Mouse (Mus musculus) monocyte, adult 2 months (primary cell): Measurements from ENCODE around the gene Snai1.

Source experiments
- DNase-seq, 2 experiments: peaks; one replicate each; pipeline ENCODE4 v3.0.0; 2022; ENCODE audit warnings: low spot score in 2 of 2, low read depth in 1 of 2

Gene Snai1

DNA sequence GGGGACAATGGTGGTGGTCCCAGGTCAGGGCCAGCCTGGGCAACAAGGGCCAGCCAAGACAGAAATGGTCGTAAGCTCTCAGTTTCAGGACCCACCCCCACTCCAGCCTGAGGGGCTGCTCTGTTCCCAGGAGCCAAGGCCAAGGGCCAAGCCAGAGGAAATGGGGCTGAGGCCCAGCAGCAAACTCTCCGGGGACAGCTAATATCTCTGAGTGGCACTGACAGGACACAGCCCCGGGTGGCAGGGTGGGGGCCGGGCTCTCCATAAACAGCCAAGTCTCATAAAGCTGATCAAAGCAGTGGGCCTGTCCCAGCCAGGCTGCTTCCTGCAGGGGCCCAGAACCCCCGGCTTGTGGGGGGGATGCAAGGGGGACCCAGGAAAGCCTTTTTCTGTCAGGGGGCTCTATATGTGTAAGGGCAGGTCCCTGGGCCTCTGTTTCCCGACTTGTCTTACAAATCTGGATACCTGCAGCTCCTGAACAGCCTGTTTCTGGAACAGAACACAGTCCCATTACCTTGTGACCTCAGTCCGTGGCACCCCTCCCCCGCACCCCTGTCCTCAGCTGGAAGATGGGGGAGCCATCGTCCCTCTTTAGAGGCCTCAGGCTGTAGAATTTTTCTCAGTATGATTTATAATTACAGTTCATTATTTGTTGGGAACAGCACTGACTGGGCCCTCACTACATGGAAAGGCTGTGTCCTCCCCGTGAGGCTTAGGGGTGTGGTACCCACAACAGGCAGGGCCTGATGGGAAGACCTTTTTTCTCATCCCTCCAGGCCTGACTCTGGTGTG lies 45.4 kb downstream of the Snai1 start:
- no peak for DNase-seq

DNA sequence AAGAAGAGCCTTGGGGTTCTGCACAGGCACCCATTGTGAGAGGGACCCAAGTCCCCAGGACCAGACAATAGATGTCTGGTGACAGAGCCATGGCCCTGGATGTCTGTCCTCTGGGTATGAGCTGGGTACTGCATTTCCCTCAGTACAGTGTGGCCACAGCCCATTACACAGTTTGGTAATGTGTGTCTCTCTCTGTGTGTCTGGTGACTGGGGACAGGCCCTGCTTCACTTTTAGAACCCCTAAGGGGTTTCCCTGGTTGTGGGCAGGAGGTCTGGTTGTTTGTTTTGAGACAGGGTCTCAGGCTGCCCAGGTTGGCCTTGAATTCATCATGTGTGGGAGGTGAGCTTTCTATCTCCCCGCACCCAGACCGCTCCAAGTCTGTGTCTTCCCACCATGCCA lies 47.3 kb downstream of the Snai1 start:
- DNase-seq: no peak

DNA sequence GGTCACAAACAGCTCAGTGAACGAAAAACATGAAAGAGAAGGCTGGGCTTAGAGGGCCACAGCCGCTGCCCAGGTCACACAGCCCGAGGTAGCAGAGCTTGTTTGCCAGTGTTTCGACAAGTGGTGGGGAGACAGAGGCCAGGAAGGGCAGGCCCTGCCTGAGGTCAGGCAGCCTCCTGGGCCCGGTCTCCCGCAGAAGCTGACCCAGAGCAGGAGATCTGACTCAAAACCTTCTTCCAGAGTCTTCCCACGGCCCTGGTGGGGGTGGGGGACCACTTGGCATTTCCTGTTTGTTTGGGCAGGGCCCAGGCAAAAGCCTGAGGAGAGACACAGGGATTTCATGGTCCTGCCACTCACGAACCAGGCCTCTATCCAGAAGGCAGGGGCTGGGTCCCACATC lies 48.0 kb downstream of the Snai1 start:
- DNase-seq: no peak

- DNase-seq: no peak
These were observed 49.0 kb downstream of the Snai1 start for GRCm38 (mm10) chr2:167586976-167587375.

GRCm38 (mm10) chr2:167588774-167589577 lies 51.0 kb downstream of the Snai1 start:
- DNase-seq: peak; percentile 82 to 87
